Mouse (Mus musculus) hematopoietic stem cell, adult 5-6 weeks (primary cell): ENCODE measurements at regions not wholly inside any gene's neighbourhood (a gene's known extent, or its start where the extent isn't known, plus 50 kb on each side); places are given as distances from the start of the nearest gene placed in this dataset.

ENCODE experiments used
- ATAC-seq, 2 experiments: fragments of 125-278 bp in 1 of 2; replicated peaks in 1 of 2; 2 replicates each; pipeline ENCODE4 v1.8.0; 2016 to 2017; ENCODE audit warnings: inconsistent platforms in 2 of 2, mild to moderate bottlenecking in 2 of 2, moderate number of reproducible peaks in 2 of 2, low read depth in 1 of 2, moderate TSS enrichment in 1 of 2; ENCODE audit not compliant: low FRiP score in 2 of 2, poor library complexity in 2 of 2, severe bottlenecking in 2 of 2, insufficient read depth in 1 of 2, low TSS enrichment in 1 of 2

GRCm38 (mm10) chr14:80232976-80233375 is 249.1 kb downstream of the Olfm4 start:
- ATAC-seq, result no peak

- no peak for ATAC-seq
These were observed 253.3 kb downstream of the Olfm4 start for GRCm38 (mm10) chr14:80237136-80237535.

- no peak for ATAC-seq
These were observed 253.7 kb downstream of the Olfm4 start for GRCm38 (mm10) chr14:80237552-80237951.

- no peak for ATAC-seq
These were observed 260.9 kb downstream of the Olfm4 start for GRCm38 (mm10) chr14:80244640-80245302.

GRCm38 (mm10) chr14:80247575-80247974 is 263.7 kb downstream of the Olfm4 start:
- ATAC-seq, result no peak

GRCm38 (mm10) chr14:80249882-80250281 is 266.0 kb downstream of the Olfm4 start:
- no peak for ATAC-seq

- ATAC-seq, result no peak
These were observed 273.2 kb downstream of the Olfm4 start for GRCm38 (mm10) chr14:80257086-80257485.

- ATAC-seq, result no peak
These were observed 279.3 kb downstream of the Olfm4 start for GRCm38 (mm10) chr14:80263173-80263572.

- ATAC-seq, result no peak
These were observed 281.2 kb downstream of the Olfm4 start for GRCm38 (mm10) chr14:80265081-80265480.

- peak in 1 of 2 experiments; percentile 39; a peak in 2 of 4 replicates for ATAC-seq
These were observed 285.5 kb downstream of the Olfm4 start for GRCm38 (mm10) chr14:80269179-80269951.

GRCm38 (mm10) chr14:80270063-80270462 is 286.2 kb downstream of the Olfm4 start:
- ATAC-seq, result no peak

GRCm38 (mm10) chr14:80280188-80280587 is 296.3 kb downstream of the Olfm4 start:
- no peak for ATAC-seq

- ATAC-seq, result no peak
These were observed 299.8 kb downstream of the Olfm4 start for GRCm38 (mm10) chr14:80283726-80284125.

- no peak for ATAC-seq
These were observed 307.5 kb downstream of the Olfm4 start for GRCm38 (mm10) chr14:80291360-80291759.

- no peak for ATAC-seq
These were observed 309.5 kb downstream of the Olfm4 start for GRCm38 (mm10) chr14:80293378-80293777.

- ATAC-seq, result no peak
These were observed 345.8 kb downstream of the Olfm4 start for GRCm38 (mm10) chr14:80329651-80330050.

GRCm38 (mm10) chr14:80362024-80362622 is 378.2 kb downstream of the Olfm4 start:
- ATAC-seq, result no peak

GRCm38 (mm10) chr14:80369448-80370153 is 385.7 kb downstream of the Olfm4 start:
- no peak for ATAC-seq
